Mouse (Mus musculus): Measurements from ENCODE around the gene Coro1b.

GRCm38 (mm10) chr19:4140147-4140546 lies 8.3 kb upstream of the Coro1b start:
- TF ChIP-seq CTCF (IDR thresholded peaks at IDR 0.05; ENCODE audit: insufficient read depth, low read length) (no peak), POLR2A (IDR thresholded peaks at IDR 0.05; ENCODE audit: borderline replicate concordance, extremely low read depth, low read depth, low read length) (no peak)

All from lung, adult 2 months (tissue).